Mouse (Mus musculus) kidney, embryonic 16.5 days (tissue): ENCODE measurements around the gene Mog. TPM values are rescaled to one million over a fixed set of nuclear protein-coding genes. Genes with fewer than 3 reads are reported as not detected.
"Not testable (repeated sequence)": the region's sequence is repeated elsewhere in the genome, so short reads cannot be mapped to it uniquely, and the experiment has no call there.

Experiments used
- ATAC-seq: fragments of 200-750 bp; cut with Nextera tagmentation; 2 replicates; pipeline ENCODE4 v1.8.0; 2017; ENCODE audit warnings: moderate TSS enrichment; ENCODE audit not compliant: low FRiP score, low TSS enrichment
- H3K27ac ChIP-seq: fragments of 300-500 bp; sonication (generic); 2 replicates; pipeline ENCODE4 v1.5.1; 2014; ENCODE audit warnings: low read length
- H3K27me3 ChIP-seq: fragments of 300-500 bp; sonication (generic); 2 replicates; pipeline ENCODE4 v1.6.1; 2014; ENCODE audit warnings: low read length, control low read depth, mixed read lengths; ENCODE audit not compliant: insufficient read depth
- H3K36me3 ChIP-seq: fragments of 300-500 bp; sonication (generic); 2 replicates; pipeline ENCODE4 v1.6.1; 2014; ENCODE audit warnings: low read length, control low read depth, mixed read lengths; ENCODE audit not compliant: insufficient read depth
- H3K4me1 ChIP-seq: fragments of 300-500 bp; sonication (generic); 2 replicates; pipeline ENCODE4 v1.6.1; 2014; ENCODE audit warnings: low read length, control low read depth, mixed read lengths; ENCODE audit not compliant: insufficient read depth
- H3K4me2 ChIP-seq: fragments of 300-500 bp; sonication (generic); replicated peaks from 2 replicates; pipeline ENCODE4 v1.6.1; 2014; ENCODE audit warnings: low read depth, low read length
- H3K4me3 ChIP-seq: fragments of 300-500 bp; sonication (generic); 2 replicates; pipeline ENCODE4 v1.5.1; 2014; ENCODE audit warnings: mild to moderate bottlenecking, low read length
- H3K9ac ChIP-seq: fragments of 300-500 bp; sonication (generic); replicated peaks from 2 replicates; pipeline ENCODE4 v1.6.1; 2014; ENCODE audit warnings: low read length
- H3K9me3 ChIP-seq: fragments of 300-500 bp; sonication (generic); 2 replicates; pipeline ENCODE4 v1.6.1; 2016; ENCODE audit warnings: low read length, control low read depth
- WGBS: fragments of 180-500 bp; shearing (Covaris S2); extraction: QIAGEN DNeasy Blood & Tissue Kit; methylation state at CpG from one replicate; pipeline ENCODE4 v1.1.7; 2014; 5-methylcytosine and 5-hydroxymethylcytosine counted together
- polyA plus RNA-seq: library from polyadenylated mRNA; unstranded; fragments of >200 nt; fragmentation: Nextera tagmentation; extraction: Ambion mirVana; gene quantifications from 2 replicates; pipeline ENCODE4 v1.2.1, GENCODE M21; 2015

The Mog gene
- polyA plus RNA-seq, 1 experiment from 2014 or later, result 0.09 TPM

- ATAC-seq, H3K36me3 ChIP-seq, H3K4me2 ChIP-seq, H3K9ac ChIP-seq, H3K4me3 ChIP-seq, H3K9me3 ChIP-seq, H3K27ac ChIP-seq, H3K27me3 ChIP-seq, H3K4me1 ChIP-seq: not testable (repeated sequence)
- WGBS, result 95% methylated on average over 5 of the region's 5 CpGs
Measured at GRCm38 (mm10) chr17:37019242-37019641, 4.0 kb downstream of the Mog start.

GRCm38 (mm10) chr17:37018328-37018727, 4.9 kb downstream of the Mog start:
- Histone ChIP-seq H3K4me1 (no peaks in the 10 kb centered on the region), H3K4me2 (no peak overlapping the region), H3K4me3 (no peak overlapping the region), H3K9me3 (no peaks in the 10 kb centered on the region), H3K9ac (no peak overlapping the region), H3K27me3 (no peaks in the 10 kb centered on the region), H3K36me3 (no peaks in the 10 kb centered on the region), H3K27ac (no peak overlapping the region)
- no peak for ATAC-seq
- 70% methylated on average over 3 of the region's 3 CpGs for WGBS

- no peak overlapping the region for H3K9ac ChIP-seq
- no peak for ATAC-seq
Measured at GRCm38 (mm10) chr17:37016333-37016732, 6.9 kb downstream of the Mog start.

GRCm38 (mm10) chr17:37012141-37012540, 11.1 kb downstream of the Mog start:
- no peaks in the 10 kb centered on the region for H3K27me3 ChIP-seq
- H3K27ac ChIP-seq, result no peak overlapping the region
- 72% methylated on average over 5 of the region's 5 CpGs for WGBS

More at GRCm38 (mm10) chr17:37016333-37016732, 6.9 kb downstream of the Mog start:
- Histone ChIP-seq H3K36me3 (no peaks in the 10 kb centered on the region), H3K4me3 (no peak overlapping the region), H3K27me3 (no peaks in the 10 kb centered on the region), H3K27ac (no peak overlapping the region), H3K4me2 (no peak overlapping the region), H3K4me1 (no peaks in the 10 kb centered on the region), H3K9me3 (no peaks in the 10 kb centered on the region)

GRCm38 (mm10) chr17:37011719-37012118, 11.5 kb downstream of the Mog start:
- Histone ChIP-seq H3K9me3 (no peaks in the 10 kb centered on the region), H3K36me3 (peaks cover 19% of the 10 kb centered on the region), H3K4me2 (no peak overlapping the region), H3K4me1 (no peaks in the 10 kb centered on the region), H3K4me3 (no peak overlapping the region), H3K27ac (no peak overlapping the region), H3K9ac (no peak overlapping the region), H3K27me3 (no peaks in the 10 kb centered on the region)
- ATAC-seq, result no peak
- 83% methylated on average over 3 of the region's 3 CpGs for WGBS

More at GRCm38 (mm10) chr17:37012141-37012540, 11.1 kb downstream of the Mog start:
- Histone ChIP-seq H3K4me2 (no peak overlapping the region), H3K9me3 (no peaks in the 10 kb centered on the region), H3K4me1 (no peaks in the 10 kb centered on the region), H3K36me3 (peaks cover 17% of the 10 kb centered on the region), H3K9ac (no peak overlapping the region), H3K4me3 (no peak overlapping the region)
- no peak for ATAC-seq

- no peak overlapping the region for H3K4me2 ChIP-seq
- ATAC-seq, result no peak
- H3K4me3 ChIP-seq, result no peak overlapping the region
- H3K36me3 ChIP-seq, result peaks cover 28% of the 10 kb centered on the region
- H3K4me1 ChIP-seq, result no peaks in the 10 kb centered on the region
- H3K27ac ChIP-seq, result no peak overlapping the region
- H3K27me3 ChIP-seq, result no peaks in the 10 kb centered on the region
- no peaks in the 10 kb centered on the region for H3K9me3 ChIP-seq
- no peak overlapping the region for H3K9ac ChIP-seq
- 89% methylated on average over 17 of the region's 17 CpGs for WGBS
Measured at GRCm38 (mm10) chr17:37009460-37010042, 13.6 kb downstream of the Mog start.

- Histone ChIP-seq H3K27me3 (no peaks in the 10 kb centered on the region), H3K27ac (no peak overlapping the region), H3K4me1 (peaks cover 7% of the 10 kb centered on the region; the same call in 1 of the 2 replicates), H3K9me3 (no peaks in the 10 kb centered on the region), H3K4me2 (no peak overlapping the region), H3K9ac (no peak overlapping the region), H3K4me3 (no peak overlapping the region), H3K36me3 (peaks cover 28% of the 10 kb centered on the region)
- WGBS, result 87% methylated on average over 6 of the region's 6 CpGs
- ATAC-seq, result no peak
Measured at GRCm38 (mm10) chr17:37008161-37008560, 15.0 kb downstream of the Mog start.

- no peak overlapping the region for H3K27ac ChIP-seq
- H3K36me3 ChIP-seq, result peaks cover 11% of the 10 kb centered on the region
- H3K4me3 ChIP-seq, result peak overlapping the region; percentile 69
- peak overlapping the region; percentile 82 for H3K9ac ChIP-seq
- ATAC-seq, result 0 out of 2 replicates have a peak, but pooled peaks have one; percentile 3
- WGBS, result 35% methylated on average over 4 of the region's 4 CpGs
- H3K4me2 ChIP-seq, result peak overlapping the region; percentile 76
- H3K9me3 ChIP-seq, result no peaks in the 10 kb centered on the region
- H3K27me3 ChIP-seq, result no peaks in the 10 kb centered on the region
- peaks cover 9% of the 10 kb centered on the region; the same call in 1 of the 2 replicates for H3K4me1 ChIP-seq
Measured at GRCm38 (mm10) chr17:37003366-37003765, 19.8 kb downstream of the Mog start.

- Histone ChIP-seq H3K4me2 (peak overlapping the region; percentile 76), H3K27me3 (no peaks in the 10 kb centered on the region), H3K27ac (peak overlapping the region; percentile 86), H3K9me3 (no peaks in the 10 kb centered on the region), H3K4me1 (peaks cover 9% of the 10 kb centered on the region; the same call in 1 of the 2 replicates), H3K9ac (peak overlapping the region; percentile 82), H3K36me3 (peaks cover 11% of the 10 kb centered on the region; the same call in 1 of the 2 replicates), H3K4me3 (peak overlapping the region; percentile 69)
- ATAC-seq, result peak; percentile 91
- WGBS, result under 1% methylated on average over 49 of the region's 49 CpGs
Measured at GRCm38 (mm10) chr17:37002364-37003330, 20.6 kb downstream of the Mog start.
